Mouse (Mus musculus) E14TG2a.4 (cell line): ENCODE results near the gene Anks4b.

ENCODE experiments used
- CTCF ChIP-seq: conservative IDR thresholded peaks from 2 replicates; pipeline ENCODE4 v1.5.1; 2014; ENCODE audit warnings: low read length
- NANOG ChIP-seq: IDR thresholded peaks from 2 replicates; pipeline ENCODE4 v1.6.1; 2014; ENCODE audit warnings: borderline replicate concordance, low read length, mixed read lengths
- POU5F1 ChIP-seq: IDR thresholded peaks from 2 replicates; pipeline ENCODE4 v1.6.1; 2014; ENCODE audit warnings: low read length, borderline replicate concordance

GRCm38 (mm10) chr7:120189369-120190149 is 15.9 kb downstream of the Anks4b start:
- TF ChIP-seq CTCF = no peak
- TF ChIP-seq POU5F1 = no peak
- TF ChIP-seq NANOG = no peak
